Mouse (Mus musculus) thymus, adult 2 months (tissue): ENCODE measurements around the gene Sdk2.

Experiments
- CTCF ChIP-seq: fragments of 200-500 bp; IDR thresholded peaks from 2 replicates; pipeline ENCODE4 v1.5.1; 2012; ENCODE audit warnings: mild to moderate bottlenecking, control low read depth, low read length, moderate library complexity, borderline replicate concordance; ENCODE audit not compliant: control insufficient read depth, poor library complexity, insufficient read depth; ENCODE audit errors: extremely low read depth
- POLR2A ChIP-seq: fragments of 200-500 bp; IDR thresholded peaks from 2 replicates; pipeline ENCODE4 v1.6.1; 2012; ENCODE audit warnings: mild to moderate bottlenecking, low read length, control low read depth, moderate library complexity; ENCODE audit not compliant: control insufficient read depth, poor library complexity, insufficient read depth; ENCODE audit errors: extremely low read depth

DNA sequence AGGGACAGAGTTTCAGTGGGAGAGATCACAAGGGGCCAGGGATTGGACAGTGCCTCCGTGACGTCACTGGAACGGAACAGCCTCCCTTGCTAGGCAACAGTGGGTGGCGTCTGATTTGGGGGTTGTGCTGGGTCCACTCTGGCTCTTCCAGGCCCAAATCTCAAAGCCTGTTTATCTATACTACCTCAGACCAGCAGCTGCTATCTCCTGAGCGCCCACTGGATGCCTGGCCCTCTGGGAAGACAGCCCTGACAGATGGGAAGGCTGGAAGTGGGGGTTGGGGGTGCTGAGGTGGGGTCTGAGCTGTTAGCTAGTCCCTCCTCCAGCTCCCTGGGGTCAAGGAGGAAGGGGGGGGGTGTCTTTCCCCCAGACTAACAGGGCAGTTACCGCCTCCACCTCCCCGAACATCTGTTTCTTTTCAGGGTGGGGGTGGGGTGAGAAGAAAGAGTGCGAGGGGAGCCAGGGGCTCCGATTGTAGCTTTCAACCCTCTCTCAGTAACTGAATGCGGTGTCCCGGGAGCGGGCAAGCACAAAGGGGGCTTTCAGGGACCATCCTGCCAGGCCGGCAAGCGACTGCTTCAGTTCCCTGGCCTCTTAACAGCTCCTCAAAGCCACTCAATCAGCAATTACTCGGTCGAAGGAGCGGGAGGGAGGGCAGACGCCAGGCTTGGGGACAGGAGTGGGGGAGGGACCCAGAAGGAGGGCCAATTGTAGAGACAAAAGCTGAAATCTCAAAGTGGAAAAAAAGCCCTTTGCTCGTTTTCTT, 281.3 kb downstream of the Sdk2 start:
- TF ChIP-seq CTCF (no peak), POLR2A (no peak)
